Comparison of ENCODE assay signal across 14 mouse cellular contexts in genomic region chr10:19936961-19937708, GRCm38 (mm10). TPM values are rescaled to one million over a fixed set of nuclear protein-coding genes. Genes with fewer than 3 reads are reported as not detected.
DNase-seq lines count a peak whose midpoint lies in the region; ATAC-seq and TF ChIP-seq lines count a peak whose summit lies in the region.
"Had no signal": no experiment of that assay in that cellular context is flagged by ENCODE, and none has a peak within 500 bp of the region (broad histone marks: within the 10 kb centered on the region; RNA-seq: fewer than 3 reads in every experiment).

No protein-coding gene starts in this region.

- H3K4me2 ChIP-seq in kidney, embryonic 14.5 days (replicated peaks; ENCODE audit: low read depth, low read length), result no peak overlapping the region; the same call in 1 of the 2 replicates
- H3K4me2 ChIP-seq in stomach, postnatal 0 days (replicated peaks; ENCODE audit: low read depth), result peak overlapping the region; percentile 8; the same call in 1 of the 2 replicates
- H3K4me2 ChIP-seq: forebrain, embryonic 12.5 days; hindbrain, embryonic 13.5 days; midbrain, embryonic 12.5 days had no signal

- 0 out of 2 replicates have a peak, but pooled peaks cover 5% of the 10 kb centered on the region for H3K27me3 ChIP-seq in kidney, embryonic 14.5 days (ENCODE audit: control insufficient read depth, insufficient read depth, low read length)
- no peaks in the 10 kb centered on the region for H3K27me3 ChIP-seq in stomach, postnatal 0 days (ENCODE audit: control insufficient read depth, insufficient read depth, low read length)

- H3K27ac ChIP-seq in kidney, embryonic 14.5 days (ENCODE audit: low read depth, low read length), result no peak overlapping the region
- H3K27ac ChIP-seq in stomach, postnatal 0 days (replicated peaks), result no peak overlapping the region
- H3K27ac ChIP-seq: forebrain, embryonic 12.5 days; hindbrain, embryonic 13.5 days; midbrain, embryonic 12.5 days had no signal

- no peak for TF ChIP-seq EP300 in stomach, postnatal 0 days (optimal IDR thresholded peaks at IDR 0.05)

- no peaks in the 10 kb centered on the region for H3K9me3 ChIP-seq in kidney, embryonic 14.5 days (ENCODE audit: control insufficient read depth, low read length)
- H3K9me3 ChIP-seq in stomach, postnatal 0 days (ENCODE audit: control insufficient read depth, low read length), result no peaks in the 10 kb centered on the region
- H3K9me3 ChIP-seq: forebrain, embryonic 12.5 days; hindbrain, embryonic 13.5 days; midbrain, embryonic 12.5 days had no signal

- H3K36me3 ChIP-seq in kidney, embryonic 14.5 days (ENCODE audit: control insufficient read depth, insufficient read depth, low read length), result no peaks in the 10 kb centered on the region
- no peaks in the 10 kb centered on the region for H3K36me3 ChIP-seq in stomach, postnatal 0 days (ENCODE audit: control insufficient read depth, insufficient read depth, low read length)
- H3K36me3 ChIP-seq: forebrain, embryonic 12.5 days; G1E; hindbrain, embryonic 13.5 days; midbrain, embryonic 12.5 days had no signal

- no peak overlapping the region for H3K4me3 ChIP-seq in kidney, embryonic 14.5 days (ENCODE audit: low read length)
- no peak overlapping the region for H3K4me3 ChIP-seq in stomach, postnatal 0 days (ENCODE audit: low read depth, low read length)
- H3K4me3 ChIP-seq: forebrain, embryonic 12.5 days; hindbrain, embryonic 13.5 days; midbrain, embryonic 12.5 days had no signal

- H3K4me1 ChIP-seq in kidney, embryonic 14.5 days (ENCODE audit: control insufficient read depth, insufficient read depth, low read length), result peaks cover 35% of the 10 kb centered on the region; the same call in 1 of the 2 replicates
- no peaks in the 10 kb centered on the region for H3K4me1 ChIP-seq in stomach, postnatal 0 days (replicated peaks; ENCODE audit: control insufficient read depth, insufficient read depth)

- WGBS in kidney, embryonic 14.5 days, result 67% methylated on average over 9 of the region's 9 CpGs
- 62% methylated on average over 9 of the region's 9 CpGs for WGBS in stomach, postnatal 0 days

- H3K9ac ChIP-seq in kidney, embryonic 14.5 days (ENCODE audit: low read depth, low read length), result no peak overlapping the region
- no peak overlapping the region for H3K9ac ChIP-seq in stomach, postnatal 0 days (ENCODE audit: low read length)
- H3K9ac ChIP-seq: forebrain, embryonic 12.5 days; hindbrain, embryonic 13.5 days; midbrain, embryonic 12.5 days had no signal

- no peak for TF ChIP-seq CTCF in stomach, postnatal 0 days (IDR thresholded peaks at IDR 0.05; ENCODE audit: low read depth)

- DNase-seq in kidney, adult 18-20 months, result peak; percentile 53
- peak; percentile 3 for DNase-seq in urinary bladder, postnatal 25 days (ENCODE audit: low spot score)
- no peak for DNase-seq in urinary bladder, postnatal 10 days (ENCODE audit: low spot score)
- peak; percentile 31 to 48 for DNase-seq in kidney, adult 8-10 months
- DNase-seq in stomach, postnatal 0 days (ENCODE audit: low spot score), result no peak
- no peak for DNase-seq in layer of hippocampus, postnatal 36 days
- DNase-seq: adrenal gland, postnatal 25 days; cerebellum, postnatal 36 days had no signal

- ATAC-seq in kidney, embryonic 14.5 days (ENCODE audit: low FRiP score, low TSS enrichment), result no peak
- no peak for ATAC-seq in stomach, postnatal 0 days (ENCODE audit: low FRiP score, low TSS enrichment)
- no peak for ATAC-seq in granulocyte monocyte progenitor cell, adult 5-6 weeks (replicated peaks; ENCODE audit: poor library complexity, severe bottlenecking)

RNA-seq across cellular contexts. Expression of gene Map3k5, which starts 2.9 kb away (rescaled TPM):
- 2.2 and 4.0 TPM in 2 replicates for polyA plus RNA-seq in kidney, embryonic 14.5 days (2014; fragmentation: Nextera tagmentation; extraction: Ambion mirVana)
- 2.4 and 3.1 TPM in 2 replicates for polyA plus RNA-seq in stomach, postnatal 0 days (2015; fragmentation: Nextera tagmentation; extraction: Ambion mirVana)
- total RNA-seq in granulocyte monocyte progenitor cell, adult 5-6 weeks (2014; fragmentation: Nextera tagmentation), result 22.4 and 37.3 TPM in 2 replicates
- total RNA-seq in granulocyte monocyte progenitor cell, adult 5-6 weeks (2017), result 16.9 and 17.3 TPM in 2 replicates
- 10 to 100 TPM; 29.2 to 31.0 TPM for total RNA-seq in layer of hippocampus, postnatal 36 days (2021)

RNA-seq across cellular contexts. Expression of gene Pex7, which starts 29.6 kb away (rescaled TPM):
- polyA plus RNA-seq in kidney, embryonic 14.5 days (2014; fragmentation: Nextera tagmentation; extraction: Ambion mirVana), result 36.1 and 45.4 TPM in 2 replicates
- polyA plus RNA-seq in stomach, postnatal 0 days (2015; fragmentation: Nextera tagmentation; extraction: Ambion mirVana), result 56.0 and 60.8 TPM in 2 replicates
- 22.6 and 34.9 TPM in 2 replicates for total RNA-seq in granulocyte monocyte progenitor cell, adult 5-6 weeks (2014; fragmentation: Nextera tagmentation)
- total RNA-seq in granulocyte monocyte progenitor cell, adult 5-6 weeks (2017), result 29.1 and 31.3 TPM in 2 replicates
- total RNA-seq in layer of hippocampus, postnatal 36 days (2021), result 10 to 100 TPM; 21.7 to 22.9 TPM

Comparison
In these comparisons a context has a peak if more than half of its experiments do, and no peak if none do; other contexts are left out.
1. DNase-seq: peak in kidney, adult 18-20 months (single experiment), urinary bladder, postnatal 25 days (single experiment) and kidney, adult 8-10 months (2 of 2); none in urinary bladder, postnatal 10 days (single experiment), stomach, postnatal 0 days (single experiment) and layer of hippocampus, postnatal 36 days (0 of 2).